Mouse (Mus musculus) small intestine, adult 2 months (tissue): ENCODE measurements around the gene Map4k1.

ENCODE experiments used
- CTCF ChIP-seq: fragments of 200-500 bp; IDR thresholded peaks from 2 replicates; pipeline ENCODE4 v1.5.1; 2012; ENCODE audit warnings: low read depth, mild to moderate bottlenecking, control low read depth, inconsistent platforms, low read length, moderate library complexity, mixed read lengths; ENCODE audit not compliant: insufficient replicate concordance, insufficient read length; ENCODE audit errors: extremely low read depth
- POLR2A ChIP-seq: fragments of 200-500 bp; IDR thresholded peaks from 2 replicates; pipeline ENCODE4 v1.6.1; 2012; ENCODE audit warnings: low read depth, mild to moderate bottlenecking, control low read depth, inconsistent platforms, low read length, moderate library complexity

- TF ChIP-seq POLR2A (no peak), CTCF (no peak)
These were observed 37.0 kb upstream of the Map4k1 start for GRCm38 (mm10) chr7:28944756-28945415.
